Comparison of ENCODE assay signal across 9 mouse cellular contexts in genomic region chr3:139509275-139509985, GRCm38 (mm10).
DNase-seq lines count a peak whose midpoint lies in the region; ATAC-seq lines count a peak whose summit lies in the region.
"Had no signal": no experiment of that assay in that cellular context is flagged by ENCODE, and none has a peak within 500 bp of the region (broad histone marks: within the 10 kb centered on the region; RNA-seq: fewer than 3 reads in every experiment).

No protein-coding gene starts in this region.

- 44% methylated on average over 6 of the region's 6 CpGs for WGBS in embryonic facial prominence, embryonic 11.5 days
- 54% methylated on average over 6 of the region's 6 CpGs for WGBS in embryonic facial prominence, embryonic 10.5 days

- H3K4me2 ChIP-seq in embryonic facial prominence, embryonic 11.5 days (ENCODE audit: low read depth, low read length) = no peak overlapping the region
- H3K4me2 ChIP-seq: embryonic facial prominence, embryonic 13.5 days had no signal

- H3K27ac ChIP-seq in embryonic facial prominence, embryonic 11.5 days (replicated peaks; ENCODE audit: low read depth, low read length) = no peak overlapping the region
- no peak overlapping the region for H3K27ac ChIP-seq in embryonic facial prominence, embryonic 10.5 days (replicated peaks)
- H3K27ac ChIP-seq: embryonic facial prominence, embryonic 13.5 days had no signal

- H3K4me3 ChIP-seq in embryonic facial prominence, embryonic 11.5 days (ENCODE audit: low read depth, low read length) = no peak overlapping the region
- no peak overlapping the region for H3K4me3 ChIP-seq in embryonic facial prominence, embryonic 10.5 days
- H3K4me3 ChIP-seq: embryonic facial prominence, embryonic 13.5 days had no signal

- H3K9me3 ChIP-seq in embryonic facial prominence, embryonic 11.5 days (replicated peaks; ENCODE audit: control insufficient read depth, low read length) = no peaks in the 10 kb centered on the region
- no peaks in the 10 kb centered on the region for H3K9me3 ChIP-seq in embryonic facial prominence, embryonic 10.5 days
- H3K9me3 ChIP-seq: embryonic facial prominence, embryonic 13.5 days had no signal

- DNase-seq in embryonic facial prominence, embryonic 11.5 days (ENCODE audit: low spot score) = peak; percentile 48
- no peak for DNase-seq in embryonic facial prominence, embryonic 10.5 days (ENCODE audit: low spot score)
- peak; percentile 12 for DNase-seq in MEL-GATA-1-ER (ENCODE audit: extremely low read depth, low read depth)
- DNase-seq in embryo, embryonic 9.5 days (ENCODE audit: extremely low spot score) = peak; percentile 18
- DNase-seq in layer of hippocampus, postnatal 36 days = peak; percentile 22 to 26
- DNase-seq in ovary, adult 18-20 months (ENCODE audit: low spot score) = no peak
- no peak for DNase-seq in gastrocnemius, adult 8-10 months (ENCODE audit: low spot score in 2 of 2)
- no peak for DNase-seq in ovary, postnatal 14 days (ENCODE audit: low spot score)

- H3K27me3 ChIP-seq in embryonic facial prominence, embryonic 11.5 days (ENCODE audit: control insufficient read depth, insufficient read depth, low read length) = no peaks in the 10 kb centered on the region
- H3K27me3 ChIP-seq in embryonic facial prominence, embryonic 10.5 days (replicated peaks; ENCODE audit: low read depth, poor library complexity, severe bottlenecking) = no peaks in the 10 kb centered on the region
- H3K27me3 ChIP-seq: embryonic facial prominence, embryonic 13.5 days had no signal

- H3K4me1 ChIP-seq in embryonic facial prominence, embryonic 11.5 days (ENCODE audit: control insufficient read depth, insufficient read depth, low read length) = no peaks in the 10 kb centered on the region
- 0 out of 2 replicates have a peak, but pooled peaks cover 3% of the 10 kb centered on the region for H3K4me1 ChIP-seq in embryonic facial prominence, embryonic 10.5 days
- H3K4me1 ChIP-seq: embryonic facial prominence, embryonic 13.5 days had no signal

- H3K9ac ChIP-seq in embryonic facial prominence, embryonic 11.5 days (replicated peaks; ENCODE audit: low read length) = no peak overlapping the region
- H3K9ac ChIP-seq: embryonic facial prominence, embryonic 13.5 days had no signal

- ATAC-seq in embryonic facial prominence, embryonic 11.5 days (replicated peaks; ENCODE audit: insufficient number of reproducible peaks, low FRiP score, low TSS enrichment, low read depth) = no peak

- no peaks in the 10 kb centered on the region for H3K36me3 ChIP-seq in embryonic facial prominence, embryonic 11.5 days (replicated peaks; ENCODE audit: control insufficient read depth, insufficient read depth, low read depth, low read length)
- H3K36me3 ChIP-seq in embryonic facial prominence, embryonic 10.5 days (replicated peaks) = no peaks in the 10 kb centered on the region
- H3K36me3 ChIP-seq: embryonic facial prominence, embryonic 13.5 days had no signal

Comparison
In these comparisons a context has a peak if more than half of its experiments do, and no peak if none do; other contexts are left out.
1. DNase-seq: peak in embryonic facial prominence, embryonic 11.5 days (single experiment), MEL-GATA-1-ER (single experiment), embryo, embryonic 9.5 days (single experiment) and layer of hippocampus, postnatal 36 days (2 of 2); none in embryonic facial prominence, embryonic 10.5 days (single experiment), ovary, adult 18-20 months (single experiment), gastrocnemius, adult 8-10 months (0 of 2) and ovary, postnatal 14 days (single experiment).